Mouse (Mus musculus) right cerebral cortex, postnatal 25 days (tissue): ENCODE data around the gene Npas2.

Experiments
- DNase-seq: peaks from one replicate; pipeline ENCODE4 v3.0.0; 2022

The Npas2 gene

GRCm38 (mm10) chr1:39338831-39339230, 145.3 kb downstream of the Npas2 start:
- no peak for DNase-seq

GRCm38 (mm10) chr1:39339455-39339854, 145.9 kb downstream of the Npas2 start:
- DNase-seq = no peak

- DNase-seq = no peak
These were observed 146.6 kb downstream of the Npas2 start for GRCm38 (mm10) chr1:39340156-39340555.

- DNase-seq = no peak
These were observed 147.1 kb downstream of the Npas2 start for GRCm38 (mm10) chr1:39340647-39341046.

DNA sequence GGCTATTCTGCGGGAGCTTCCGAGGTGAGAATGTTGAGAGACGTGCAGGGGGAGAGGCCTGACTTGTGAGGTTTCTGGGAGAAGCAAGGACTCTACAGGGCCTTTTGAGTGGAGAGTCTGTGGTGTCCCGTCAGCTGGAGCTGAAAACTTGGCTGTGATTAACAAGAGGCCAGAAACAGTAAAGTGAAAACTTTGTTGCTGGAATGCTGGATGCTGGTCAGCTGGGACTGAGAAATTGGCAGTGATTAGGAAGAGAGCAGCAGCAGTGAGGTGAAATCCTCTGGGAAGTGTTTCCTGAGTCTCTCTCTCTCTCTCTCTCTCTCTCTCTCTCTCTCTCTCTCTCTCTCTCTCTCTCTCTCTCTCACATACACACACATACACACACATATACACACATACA, 148.3 kb downstream of the Npas2 start:
- no peak for DNase-seq

DNA sequence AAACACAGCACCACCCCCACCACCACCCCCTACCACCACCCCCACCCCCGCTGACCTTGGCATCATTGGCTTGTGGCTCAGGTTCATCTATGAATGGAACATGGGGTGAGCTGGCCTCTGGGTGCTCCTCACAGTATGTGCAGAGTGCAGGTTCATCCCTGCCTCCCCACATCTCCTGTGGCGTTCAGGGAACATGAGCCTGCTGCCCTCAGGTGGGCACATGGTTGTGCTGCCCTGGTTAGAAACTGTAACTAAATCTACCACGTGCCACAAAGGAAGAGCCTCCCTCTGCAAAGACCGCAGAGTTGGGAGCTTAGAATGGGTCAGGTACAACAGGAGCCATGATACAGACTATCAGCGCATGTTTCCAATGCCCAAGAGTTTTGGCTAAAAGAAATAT, 149.7 kb downstream of the Npas2 start:
- DNase-seq = no peak

DNA sequence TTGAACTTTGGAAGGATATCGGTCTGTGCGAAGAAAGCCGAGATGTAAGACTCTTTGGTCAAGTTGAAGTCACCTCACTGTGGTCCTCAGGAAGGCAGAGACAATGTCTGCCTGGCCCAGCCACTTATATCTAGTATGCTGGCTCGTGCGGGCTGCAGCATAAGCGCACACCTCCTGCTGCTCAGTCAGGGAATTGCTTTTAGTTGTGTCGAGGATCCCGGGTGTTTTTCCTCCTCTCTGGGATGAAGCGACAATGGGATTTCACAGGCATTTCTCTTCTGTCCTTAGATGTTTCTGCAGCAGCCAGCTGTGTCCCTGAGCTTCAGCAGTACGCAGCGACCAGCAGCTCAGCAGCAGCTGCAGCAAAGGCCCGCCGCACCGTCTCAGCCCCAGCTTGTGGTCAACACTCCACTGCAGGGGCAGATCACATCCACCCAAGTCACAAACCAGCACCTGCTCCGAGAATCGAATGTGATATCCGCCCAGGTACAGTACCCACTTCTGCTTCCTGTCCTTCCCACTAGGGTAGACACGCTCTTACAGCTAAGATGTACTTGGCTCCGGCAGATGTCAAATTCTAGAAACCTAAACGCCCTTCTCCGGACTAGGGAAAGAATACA, 151.6 kb downstream of the Npas2 start:
- no peak for DNase-seq

GRCm38 (mm10) chr1:39349001-39349400, 155.5 kb downstream of the Npas2 start:
- DNase-seq = no peak

DNA sequence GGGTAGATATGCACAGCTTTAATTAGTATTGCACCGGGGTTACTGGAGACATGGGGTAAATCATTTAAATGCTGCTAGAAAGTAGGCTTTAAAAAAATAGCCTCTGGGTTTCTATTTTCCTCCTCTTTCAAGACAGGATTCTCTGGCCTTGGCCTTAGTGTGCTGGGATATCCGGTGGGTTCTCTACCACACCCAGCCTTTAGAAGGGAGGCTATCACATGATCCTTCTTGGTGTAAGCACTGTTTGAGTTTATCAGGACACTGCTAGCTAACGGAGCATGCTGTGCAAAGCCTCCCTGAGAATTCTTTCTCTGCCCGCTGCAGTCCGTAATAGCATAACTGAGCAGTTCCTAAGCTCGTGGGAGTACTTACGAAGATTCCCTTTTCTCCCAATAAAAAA, 155.9 kb downstream of the Npas2 start:
- DNase-seq = no peak

GRCm38 (mm10) chr1:39361754-39362514, 168.4 kb downstream of the Npas2 start:
- no peak for DNase-seq

GRCm38 (mm10) chr1:39362515-39362893, 169.0 kb downstream of the Npas2 start:
- DNase-seq = no peak

- no peak for DNase-seq
These were observed 172.0 kb downstream of the Npas2 start for GRCm38 (mm10) chr1:39365562-39365961.

- no peak for DNase-seq
These were observed 173.5 kb downstream of the Npas2 start for GRCm38 (mm10) chr1:39367045-39367444.

GRCm38 (mm10) chr1:39367601-39368266, 174.2 kb downstream of the Npas2 start, which contains the start of gene Rpl31:
Gene Rpl31, plus strand, starts transcription at chr1:39367842.
- DNase-seq = peak; percentile 99

- no peak for DNase-seq
These were observed 174.8 kb downstream of the Npas2 start for GRCm38 (mm10) chr1:39368267-39368841.

DNA sequence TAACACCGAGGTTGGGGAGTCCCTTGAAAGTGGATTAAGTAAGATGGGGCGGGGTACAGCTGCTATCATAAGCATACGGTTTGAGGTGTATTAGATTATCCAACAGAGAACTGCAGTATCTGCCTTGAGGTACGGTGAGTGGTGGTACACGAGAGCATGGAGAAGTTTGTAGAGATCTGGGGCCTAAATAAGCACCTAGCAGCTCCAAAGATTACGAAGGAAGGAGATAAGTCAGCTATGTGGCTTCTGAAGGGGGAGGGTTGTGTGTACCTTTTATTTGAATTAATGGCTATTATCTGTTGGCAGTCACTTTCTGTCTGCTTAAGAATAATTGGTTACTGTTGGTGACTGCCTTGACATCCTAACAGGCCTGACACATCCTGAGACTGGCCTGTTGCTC, 176.9 kb downstream of the Npas2 start:
- no peak for DNase-seq

- DNase-seq = no peak
These were observed 178.8 kb downstream of the Npas2 start for GRCm38 (mm10) chr1:39372220-39372843.

- DNase-seq = no peak
These were observed 179.8 kb downstream of the Npas2 start for GRCm38 (mm10) chr1:39373378-39373777.

GRCm38 (mm10) chr1:39374231-39374809, 180.8 kb downstream of the Npas2 start:
- DNase-seq = no peak

DNA sequence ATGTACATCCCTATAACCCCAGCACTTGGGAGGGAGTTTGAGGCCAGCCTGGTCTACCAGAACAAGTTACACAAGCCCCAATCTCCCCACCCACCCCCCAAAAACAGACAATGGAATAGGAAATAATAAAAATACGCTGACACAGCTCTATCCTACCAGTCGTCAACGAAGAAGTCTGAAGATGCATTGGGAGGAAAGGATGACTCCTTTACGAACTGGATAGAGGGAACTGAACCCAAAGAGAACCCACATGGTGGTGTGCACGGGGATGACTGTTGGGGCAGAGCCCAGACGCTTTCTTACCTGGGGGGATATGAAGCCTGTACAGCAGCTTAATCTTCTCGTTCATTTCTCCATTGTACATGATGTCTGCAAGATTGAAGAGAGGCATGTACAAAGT, 182.6 kb downstream of the Npas2 start:
- DNase-seq = no peak

DNA sequence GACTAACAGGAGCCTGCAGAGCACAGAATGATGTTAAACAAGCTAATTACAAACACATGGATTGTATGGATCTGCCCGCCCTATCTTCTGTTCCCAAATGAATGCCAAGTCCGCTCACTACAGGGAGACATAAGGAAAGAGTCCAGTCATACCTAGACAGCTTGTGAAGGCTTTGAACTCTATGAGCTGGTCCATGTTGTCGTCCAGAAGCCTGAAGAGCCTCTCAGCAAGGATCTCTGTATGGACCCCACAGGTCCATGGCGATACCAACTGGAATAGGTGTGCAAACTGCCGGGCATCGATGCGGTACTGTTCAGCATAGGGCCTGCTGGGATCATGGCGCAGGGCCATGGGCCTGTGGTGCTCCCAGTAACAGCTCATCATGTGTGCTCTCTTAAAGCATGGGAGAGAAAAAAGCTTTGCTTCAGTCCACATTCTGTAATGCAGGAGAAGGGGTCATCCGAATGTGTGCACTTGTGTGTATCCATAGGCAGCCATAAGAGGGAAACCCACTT, 183.3 kb downstream of the Npas2 start:
- no peak for DNase-seq

- no peak for DNase-seq
These were observed 185.0 kb downstream of the Npas2 start for GRCm38 (mm10) chr1:39378540-39378939.

GRCm38 (mm10) chr1:39379021-39379420, 185.5 kb downstream of the Npas2 start:
- no peak for DNase-seq
